Mouse (Mus musculus): ENCODE results near the gene Muc4. TPM values are rescaled to one million over a fixed set of nuclear protein-coding genes. Genes with fewer than 3 reads are reported as not detected.

Gene Muc4
- total and polyA plus RNA-seq, 2 experiments from 2014 or later = 0.23 TPM; not detected in 1

DNA sequence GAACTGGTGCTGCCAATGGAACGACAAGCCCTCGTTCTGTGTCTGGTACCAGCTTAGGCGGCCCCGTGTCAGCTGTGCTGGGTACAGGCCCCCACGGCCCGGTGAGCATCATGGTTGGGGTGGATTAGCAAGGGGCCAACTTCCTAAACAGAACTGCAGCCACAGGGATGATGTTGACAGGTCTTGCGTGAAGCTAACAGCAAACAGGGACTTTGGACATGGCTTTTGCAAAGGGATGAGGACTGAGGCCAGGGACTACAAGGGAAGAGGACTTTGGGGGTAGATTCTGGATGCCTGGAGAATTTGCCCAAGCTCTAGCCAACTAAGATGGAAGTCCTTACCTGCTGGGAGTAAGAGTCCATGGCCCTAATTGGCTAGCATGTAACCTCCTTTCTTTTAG, 31.2 kb downstream of the Muc4 start:
- H3K36me3 ChIP-seq (replicated peaks; ENCODE audit: control insufficient read depth, insufficient read depth, low read length) = no peaks in the 10 kb centered on the region
- no peak overlapping the region for H3K9ac ChIP-seq (replicated peaks; ENCODE audit: low read depth, low read length)
- DNase-seq (ENCODE audit: low spot score) (no peak), ATAC-seq (ENCODE audit: insufficient read depth, low read depth) (no peak)
- 87% methylated on average over 7 of the region's 7 CpGs for WGBS
- TF ChIP-seq CTCF (IDR thresholded peaks at IDR 0.05; ENCODE audit: low read depth) (no peak), EP300 (IDR thresholded peaks at IDR 0.05; ENCODE audit: low read depth) (no peak)
- H3K27me3 ChIP-seq (ENCODE audit: control insufficient read depth, insufficient read depth, low read length) = no peaks in the 10 kb centered on the region
- no peaks in the 10 kb centered on the region for H3K9me3 ChIP-seq (replicated peaks; ENCODE audit: control insufficient read depth, low read length)
- H3K27ac ChIP-seq (ENCODE audit: low read depth) = no peak overlapping the region
- H3K4me2 ChIP-seq (ENCODE audit: low read depth, low read length) = no peak overlapping the region
- H3K4me1 ChIP-seq (ENCODE audit: control insufficient read depth, insufficient read depth) = no peaks in the 10 kb centered on the region
- no peak overlapping the region for H3K4me3 ChIP-seq (ENCODE audit: low read depth, low read length)

DNA sequence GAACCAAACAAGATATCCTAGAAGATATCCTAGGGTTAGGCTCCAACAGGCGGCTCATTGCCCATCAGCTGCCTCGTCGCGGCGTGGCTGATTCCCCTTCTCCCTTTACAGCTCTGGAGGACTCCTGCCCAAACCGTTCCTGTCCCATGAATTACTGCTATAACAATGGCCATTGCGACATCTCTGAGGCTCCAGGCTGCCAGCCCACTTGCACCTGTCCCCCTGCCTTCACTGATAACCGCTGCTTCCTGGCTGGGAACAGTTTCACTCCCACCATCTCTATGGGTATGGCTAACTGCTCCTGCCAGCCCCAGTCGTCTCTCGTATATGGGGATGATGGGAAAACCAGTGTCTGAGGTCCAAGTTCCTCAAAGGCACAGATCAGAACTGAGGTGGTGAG, 41.0 kb downstream of the Muc4 start:
- no peak for DNase-seq (ENCODE audit: low spot score)
- ATAC-seq (ENCODE audit: insufficient read depth, low read depth) = no peak
- no peaks in the 10 kb centered on the region for H3K9me3 ChIP-seq (replicated peaks; ENCODE audit: control insufficient read depth, low read length)
- no peaks in the 10 kb centered on the region for H3K4me1 ChIP-seq (ENCODE audit: control insufficient read depth, insufficient read depth)
- no peak overlapping the region for H3K9ac ChIP-seq (replicated peaks; ENCODE audit: low read depth, low read length)
- 73% methylated on average over 10 of the region's 10 CpGs for WGBS
- no peak overlapping the region for H3K27ac ChIP-seq (ENCODE audit: low read depth)
- no peak overlapping the region for H3K4me3 ChIP-seq (ENCODE audit: low read depth, low read length)
- H3K36me3 ChIP-seq (replicated peaks; ENCODE audit: control insufficient read depth, insufficient read depth, low read length) = no peaks in the 10 kb centered on the region
- H3K4me2 ChIP-seq (ENCODE audit: low read depth, low read length) = no peak overlapping the region
- no peak for TF ChIP-seq EP300 (IDR thresholded peaks at IDR 0.05; ENCODE audit: low read depth)
- TF ChIP-seq CTCF (IDR thresholded peaks at IDR 0.05; ENCODE audit: low read depth) = no peak
- no peaks in the 10 kb centered on the region for H3K27me3 ChIP-seq (ENCODE audit: control insufficient read depth, insufficient read depth, low read length)

DNA sequence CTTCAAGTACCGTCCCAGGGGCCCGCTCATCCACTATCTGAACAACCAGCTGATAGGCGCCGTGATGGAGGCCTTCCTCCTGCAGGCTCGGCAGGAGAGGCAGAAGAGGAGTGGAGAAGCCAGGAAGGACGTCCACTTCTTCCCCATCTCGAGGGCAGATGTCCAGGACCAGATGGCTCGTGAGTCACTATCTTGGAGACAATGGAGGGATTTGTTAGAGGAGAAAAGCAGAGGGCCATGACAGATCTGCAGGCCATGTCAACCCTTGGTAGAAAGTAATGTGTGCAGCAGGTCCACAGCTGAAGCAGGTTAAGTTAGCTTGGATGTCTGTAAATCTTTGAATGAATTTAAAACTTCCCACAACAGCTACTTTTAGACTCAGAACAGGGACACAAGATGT, 43.3 kb downstream of the Muc4 start:
- H3K4me2 ChIP-seq (ENCODE audit: low read depth, low read length) = no peak overlapping the region

DNA sequence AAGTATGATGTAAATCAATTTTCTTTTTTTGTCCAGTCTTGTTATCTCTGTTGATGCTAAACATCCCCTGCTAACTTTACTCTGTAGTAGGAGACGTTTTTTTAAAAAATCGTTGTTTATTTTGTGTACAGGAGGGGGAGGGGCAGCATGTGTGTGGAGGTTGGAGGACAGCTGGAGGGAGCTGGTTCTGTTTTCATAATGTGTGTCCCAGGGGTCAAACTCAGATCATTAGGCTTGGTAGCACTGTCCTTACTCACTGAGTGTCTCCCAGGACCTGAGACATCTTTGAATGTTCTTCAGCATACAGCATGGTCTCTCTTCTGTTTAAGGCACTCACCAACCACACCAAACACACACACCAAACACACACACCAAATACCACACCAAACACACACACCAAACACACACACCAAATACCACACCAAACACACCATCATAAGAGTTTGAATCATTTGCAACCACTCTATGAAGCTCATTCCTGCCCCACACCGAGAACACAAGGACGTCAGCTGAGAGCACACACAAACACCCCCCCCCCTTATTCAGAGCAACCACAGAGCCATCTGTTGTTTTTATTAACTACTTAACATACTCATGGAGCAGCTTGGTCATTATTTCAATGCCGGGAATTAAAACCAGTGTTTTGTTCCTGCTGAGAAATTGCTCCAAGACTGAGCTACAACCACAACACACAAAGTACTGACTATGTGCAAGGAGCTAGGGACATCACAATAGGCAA, 47.8 kb downstream of the Muc4 start:
- no peaks in the 10 kb centered on the region for H3K27me3 ChIP-seq (ENCODE audit: control insufficient read depth, insufficient read depth, low read length)
- ATAC-seq (ENCODE audit: insufficient read depth, low read depth) (no peak), DNase-seq (ENCODE audit: low spot score) (no peak)
- no peak overlapping the region for H3K9ac ChIP-seq (replicated peaks; ENCODE audit: low read depth, low read length)
- H3K27ac ChIP-seq (ENCODE audit: low read depth) = no peak overlapping the region
- 0 out of 2 replicates have a peak, but pooled peaks cover 2% of the 10 kb centered on the region for H3K9me3 ChIP-seq (replicated peaks; ENCODE audit: control insufficient read depth, low read length)
- TF ChIP-seq EP300 (IDR thresholded peaks at IDR 0.05; ENCODE audit: low read depth) = no peak
- no peak for TF ChIP-seq CTCF (IDR thresholded peaks at IDR 0.05; ENCODE audit: low read depth)
- no peaks in the 10 kb centered on the region for H3K4me1 ChIP-seq (ENCODE audit: control insufficient read depth, insufficient read depth)
- no peaks in the 10 kb centered on the region for H3K36me3 ChIP-seq (replicated peaks; ENCODE audit: control insufficient read depth, insufficient read depth, low read length)
- H3K4me3 ChIP-seq (ENCODE audit: low read depth, low read length) = no peak overlapping the region
- 53% methylated on average over 5 of the region's 5 CpGs for WGBS
- no peak overlapping the region for H3K4me2 ChIP-seq (ENCODE audit: low read depth, low read length)

More for the DNA sequence above, 43.3 kb downstream of the Muc4 start:
- Histone ChIP-seq H3K9me3 (replicated peaks; ENCODE audit: control insufficient read depth, low read length) (no peaks in the 10 kb centered on the region), H3K27ac (ENCODE audit: low read depth) (no peak overlapping the region), H3K36me3 (replicated peaks; ENCODE audit: control insufficient read depth, insufficient read depth, low read length) (no peaks in the 10 kb centered on the region), H3K4me1 (ENCODE audit: control insufficient read depth, insufficient read depth) (no peaks in the 10 kb centered on the region), H3K27me3 (ENCODE audit: control insufficient read depth, insufficient read depth, low read length) (no peaks in the 10 kb centered on the region), H3K9ac (replicated peaks; ENCODE audit: low read depth, low read length) (no peak overlapping the region), H3K4me3 (ENCODE audit: low read depth, low read length) (no peak overlapping the region)
- TF ChIP-seq CTCF (IDR thresholded peaks at IDR 0.05; ENCODE audit: low read depth) = no peak
- TF ChIP-seq EP300 (IDR thresholded peaks at IDR 0.05; ENCODE audit: low read depth) = no peak
- 27% methylated on average over 8 of the region's 8 CpGs for WGBS
- DNase-seq (ENCODE audit: low spot score) (no peak), ATAC-seq (ENCODE audit: insufficient read depth, low read depth) (no peak)

DNA sequence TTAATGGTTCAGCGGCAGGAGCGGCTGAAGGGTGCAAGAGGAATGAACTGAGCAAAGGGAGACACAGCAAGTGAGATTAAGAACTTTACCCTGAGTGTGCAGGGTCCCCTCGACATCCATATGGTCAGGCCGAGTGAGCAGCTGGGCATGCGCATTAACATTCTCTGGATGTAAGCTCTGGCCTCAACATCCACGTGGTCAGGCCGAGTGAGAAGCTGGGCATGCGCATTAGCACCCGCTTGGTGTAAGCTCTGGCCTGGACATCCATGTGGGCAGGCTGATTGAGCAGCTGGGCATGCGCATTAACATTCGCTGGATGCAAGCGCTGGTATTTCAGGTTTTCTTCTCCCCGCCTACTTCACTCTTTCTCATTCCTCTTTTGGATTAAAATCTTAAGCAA, 49.2 kb downstream of the Muc4 start:
- no peaks in the 10 kb centered on the region for H3K36me3 ChIP-seq (replicated peaks; ENCODE audit: control insufficient read depth, insufficient read depth, low read length)
- WGBS = 86% methylated on average over 13 of the region's 13 CpGs
- H3K27me3 ChIP-seq (ENCODE audit: control insufficient read depth, insufficient read depth, low read length) = no peaks in the 10 kb centered on the region
- no peak overlapping the region for H3K4me3 ChIP-seq (ENCODE audit: low read depth, low read length)
- H3K4me1 ChIP-seq (ENCODE audit: control insufficient read depth, insufficient read depth) = no peaks in the 10 kb centered on the region
- H3K4me2 ChIP-seq (ENCODE audit: low read depth, low read length) = no peak overlapping the region
- ATAC-seq (ENCODE audit: insufficient read depth, low read depth) (no peak), DNase-seq (ENCODE audit: low spot score) (no peak)
- TF ChIP-seq EP300 (IDR thresholded peaks at IDR 0.05; ENCODE audit: low read depth) = no peak
- no peak for TF ChIP-seq CTCF (IDR thresholded peaks at IDR 0.05; ENCODE audit: low read depth)
- H3K27ac ChIP-seq (ENCODE audit: low read depth) = no peak overlapping the region
- H3K9me3 ChIP-seq (replicated peaks; ENCODE audit: control insufficient read depth, low read length) = 0 out of 2 replicates have a peak, but pooled peaks cover 6% of the 10 kb centered on the region
- no peak overlapping the region for H3K9ac ChIP-seq (replicated peaks; ENCODE audit: low read depth, low read length)

DNA sequence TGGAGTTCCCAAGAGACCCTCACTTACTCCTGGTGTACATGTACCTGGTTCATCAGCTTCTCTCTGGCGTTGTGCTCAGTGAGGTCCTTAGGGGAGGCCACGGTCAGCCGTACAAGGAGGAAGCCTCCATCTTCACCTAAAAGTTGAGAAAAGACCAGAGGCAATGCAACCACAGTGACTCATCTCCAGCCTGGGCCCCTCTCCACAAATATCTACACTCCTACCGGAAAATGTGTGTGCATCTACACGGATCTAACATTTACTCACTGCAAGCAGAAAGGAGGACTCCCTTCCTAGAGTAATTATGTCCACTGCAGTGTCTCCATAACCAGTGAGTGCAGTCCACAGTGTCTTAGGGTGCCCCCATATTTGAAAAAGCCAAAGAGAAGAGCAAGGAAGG, 54.4 kb downstream of the Muc4 start:
- 0 out of 2 replicates have a peak, but pooled peaks cover 8% of the 10 kb centered on the region for H3K4me1 ChIP-seq (ENCODE audit: control insufficient read depth, insufficient read depth)
- 0 out of 2 replicates have a peak, but pooled peaks cover 6% of the 10 kb centered on the region for H3K9me3 ChIP-seq (replicated peaks; ENCODE audit: control insufficient read depth, low read length)
- no peak for DNase-seq (ENCODE audit: low spot score)
- TF ChIP-seq CTCF (IDR thresholded peaks at IDR 0.05; ENCODE audit: low read depth) (no peak), EP300 (IDR thresholded peaks at IDR 0.05; ENCODE audit: low read depth) (no peak)
- no peak for ATAC-seq (ENCODE audit: insufficient read depth, low read depth)
- no peak overlapping the region for H3K4me2 ChIP-seq (ENCODE audit: low read depth, low read length)
- 0 out of 2 replicates have a peak, but pooled peaks cover 3% of the 10 kb centered on the region for H3K27me3 ChIP-seq (ENCODE audit: control insufficient read depth, insufficient read depth, low read length)
- WGBS = 81% methylated on average over 5 of the region's 5 CpGs
- no peaks in the 10 kb centered on the region for H3K36me3 ChIP-seq (replicated peaks; ENCODE audit: control insufficient read depth, insufficient read depth, low read length)
- no peak overlapping the region for H3K27ac ChIP-seq (ENCODE audit: low read depth)
- no peak overlapping the region for H3K4me3 ChIP-seq (ENCODE audit: low read depth, low read length)
- H3K9ac ChIP-seq (replicated peaks; ENCODE audit: low read depth, low read length) = no peak overlapping the region

All from heart, postnatal 0 days (tissue).